Mouse (Mus musculus): ENCODE measurements around the gene Vmn2r2. TPM values are rescaled to one million over a fixed set of nuclear protein-coding genes. Genes with fewer than 3 reads are reported as not detected.

The Vmn2r2 gene
- 0.05 TPM in 1 of 2 replicates, not detected in the other for polyA plus RNA-seq (2016; fragmentation: Nextera tagmentation; extraction: Ambion mirVana)

DNA sequence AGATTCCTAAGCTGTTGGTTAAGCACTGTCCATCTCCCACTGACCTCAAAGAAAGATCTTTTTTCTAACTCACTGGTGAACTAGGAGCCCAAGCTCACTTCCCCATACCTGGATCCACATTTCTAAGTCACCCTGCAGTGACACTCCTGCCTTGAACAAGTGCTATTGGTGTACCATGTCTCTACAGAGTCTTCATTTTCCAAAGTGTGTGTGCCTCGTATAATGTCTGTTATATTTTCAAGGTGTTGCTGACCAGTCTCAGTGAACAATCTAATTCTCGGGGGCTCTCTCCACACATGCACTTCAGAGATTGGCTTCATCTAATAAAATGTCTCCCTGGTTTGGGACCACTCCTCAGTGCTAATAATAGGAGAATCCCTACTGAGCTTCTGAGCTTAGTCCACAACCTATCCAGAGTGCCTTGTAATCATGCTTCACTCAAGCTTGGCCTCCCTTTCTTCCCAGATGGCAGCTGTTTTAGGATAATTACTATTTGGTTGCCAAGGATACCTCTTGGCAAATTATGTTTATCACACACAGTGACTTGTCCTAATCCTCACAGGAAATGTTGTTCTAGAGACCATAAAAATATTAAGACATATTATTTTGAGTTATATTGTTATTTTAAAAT is at the start of gene Vmn2r2:
TSS of gene Vmn2r2 (minus strand) at position 51 of the 631 bp plus-strand sequence.
- H3K27ac ChIP-seq: no peak within 1 kb of the TSS
- H3K4me3 ChIP-seq: no peak within 1 kb of the TSS
- H3K4me1 ChIP-seq: no peaks in the 10 kb centered on the region
- WGBS: 79% methylated on average over 2 of the region's 2 CpGs
- no peak within 1 kb of the TSS for H3K9ac ChIP-seq
- H3K4me2 ChIP-seq (replicated peaks): no peak within 1 kb of the TSS
- no peaks in the 10 kb centered on the region for H3K36me3 ChIP-seq
- H3K27me3 ChIP-seq: no peaks in the 10 kb centered on the region
- no peak for ATAC-seq (ENCODE audit: insufficient number of reproducible peaks, insufficient read depth, low FRiP score, low TSS enrichment)
- H3K9me3 ChIP-seq: no peaks in the 10 kb centered on the region

DNA sequence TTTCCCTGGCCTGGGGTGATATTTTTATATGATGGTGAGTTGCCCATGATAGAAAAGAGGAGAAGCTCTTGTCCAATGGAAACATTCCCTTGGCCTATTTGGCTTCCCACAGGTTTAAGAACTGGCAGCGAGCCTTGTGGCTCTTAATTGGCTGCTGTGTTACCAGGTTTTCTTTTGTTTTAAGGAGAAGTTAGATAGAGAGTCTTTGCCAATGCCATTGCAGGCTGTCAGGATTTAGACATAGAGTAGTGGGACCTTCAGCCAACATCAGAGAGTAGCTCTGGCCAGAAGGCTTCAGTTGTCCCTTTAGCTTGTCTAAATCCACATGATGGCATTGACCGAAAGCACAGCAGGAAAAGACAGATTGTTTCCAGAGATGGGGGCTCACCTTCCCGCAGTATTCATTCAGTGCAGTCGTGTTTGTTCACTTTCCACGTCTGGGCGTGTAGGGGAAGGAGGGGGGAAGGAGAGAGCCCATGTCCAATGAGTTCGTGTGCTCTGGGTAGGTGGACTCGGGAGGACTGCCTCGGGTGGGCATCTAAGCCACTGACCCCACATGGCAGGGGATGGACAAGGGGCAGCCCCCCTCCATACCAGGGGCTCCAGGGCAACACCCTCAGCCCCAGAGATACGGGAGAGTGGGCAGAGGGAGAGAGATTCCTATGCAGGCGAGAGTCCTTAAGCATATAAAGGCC is 28.2 kb downstream of the Vmn2r2 start:
- Histone ChIP-seq H3K27me3 (no peaks in the 10 kb centered on the region), H3K4me2 (replicated peaks) (no peak overlapping the region), H3K4me1 (no peaks in the 10 kb centered on the region), H3K9me3 (no peaks in the 10 kb centered on the region), H3K9ac (no peak overlapping the region), H3K27ac (no peak overlapping the region), H3K36me3 (no peaks in the 10 kb centered on the region), H3K4me3 (no peak overlapping the region)
- no peak for ATAC-seq (ENCODE audit: insufficient number of reproducible peaks, insufficient read depth, low FRiP score, low TSS enrichment)
- WGBS: 79% methylated on average over 11 of the region's 11 CpGs

DNA sequence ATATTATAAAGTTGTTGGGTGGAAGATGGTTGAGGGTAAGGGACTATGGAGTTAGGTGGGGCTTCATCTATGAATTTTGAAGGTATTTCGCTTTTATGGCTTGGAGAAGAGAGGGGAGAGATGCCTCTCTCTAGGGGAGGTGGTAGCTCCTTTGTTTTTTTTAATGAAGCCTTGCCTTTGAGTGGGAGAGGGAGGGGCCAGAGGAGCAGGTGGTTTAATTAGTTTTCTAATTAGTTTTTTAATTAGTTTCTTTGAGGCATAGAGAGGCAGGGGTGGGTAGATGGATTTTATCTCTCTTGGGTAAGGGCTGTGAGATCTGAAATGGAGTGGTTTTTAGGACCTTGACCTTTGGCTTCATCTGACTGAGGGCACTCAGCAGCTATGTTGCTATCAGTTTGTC is 29.0 kb downstream of the Vmn2r2 start:
- no peaks in the 10 kb centered on the region for H3K9me3 ChIP-seq
- ATAC-seq (ENCODE audit: insufficient number of reproducible peaks, insufficient read depth, low FRiP score, low TSS enrichment): no peak
- 86% methylated on average over 1 of the region's 1 CpGs for WGBS

DNA sequence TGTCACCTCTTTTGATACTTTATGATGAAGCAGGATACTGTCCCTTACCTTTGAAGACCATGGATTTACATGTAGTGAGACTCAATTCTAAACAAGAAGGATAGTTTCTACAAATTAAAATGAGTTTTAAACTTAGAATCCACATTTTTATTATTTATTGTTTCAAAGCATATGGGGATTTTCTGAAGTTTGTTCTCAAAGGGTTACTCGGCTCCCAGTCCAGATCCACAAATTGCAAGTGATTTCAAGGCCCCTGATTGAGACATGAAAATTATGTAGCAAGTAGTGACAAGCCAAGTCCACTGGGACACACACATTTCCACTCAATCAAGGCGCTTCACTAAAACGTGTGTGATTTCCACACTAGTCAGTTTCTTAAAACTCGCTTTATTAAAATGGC is 60.5 kb downstream of the Vmn2r2 start, which contains the start of gene Vmn2r1:
TSS of gene Vmn2r1 (plus strand) at position 301 of the 400 bp plus-strand sequence.
- ATAC-seq (ENCODE audit: insufficient number of reproducible peaks, insufficient read depth, low FRiP score, low TSS enrichment): no peak
- no peak within 1 kb of the TSS for H3K9ac ChIP-seq
- H3K27ac ChIP-seq: no peak within 1 kb of the TSS
- H3K4me3 ChIP-seq: no peak within 1 kb of the TSS
- no peaks in the 10 kb centered on the region for H3K9me3 ChIP-seq
- H3K4me1 ChIP-seq: no peaks in the 10 kb centered on the region
- no peaks in the 10 kb centered on the region for H3K36me3 ChIP-seq
- H3K27me3 ChIP-seq: no peaks in the 10 kb centered on the region
- WGBS: 70% methylated on average over 4 of the region's 4 CpGs
- H3K4me2 ChIP-seq (replicated peaks): no peak within 1 kb of the TSS

More for the DNA sequence above, 29.0 kb downstream of the Vmn2r2 start:
- H3K4me3 ChIP-seq: no peak overlapping the region
- no peaks in the 10 kb centered on the region for H3K36me3 ChIP-seq
- H3K4me1 ChIP-seq: no peaks in the 10 kb centered on the region
- H3K27ac ChIP-seq: no peak overlapping the region
- H3K9ac ChIP-seq: no peak overlapping the region
- no peaks in the 10 kb centered on the region for H3K27me3 ChIP-seq
- no peak overlapping the region for H3K4me2 ChIP-seq (replicated peaks)

Other genes starting within 250 kb of the Vmn2r2 start
- 5.7 and 8.4 TPM in 2 replicates for gene Plch1, start 242.5 kb downstream of the Vmn2r2 start, polyA plus RNA-seq (2016; fragmentation: Nextera tagmentation; extraction: Ambion mirVana)
- 5.4 and 7.1 TPM in 2 replicates for gene E130311K13Rik, start 212.5 kb downstream of the Vmn2r2 start, polyA plus RNA-seq (2016; fragmentation: Nextera tagmentation; extraction: Ambion mirVana)
- 16.5 and 17.3 TPM in 2 replicates for gene Slc33a1, start 177.2 kb downstream of the Vmn2r2 start, polyA plus RNA-seq (2016; fragmentation: Nextera tagmentation; extraction: Ambion mirVana)
- gene Gmps, start 165.8 kb downstream of the Vmn2r2 start, polyA plus RNA-seq (2016; fragmentation: Nextera tagmentation; extraction: Ambion mirVana): 56.2 and 57.5 TPM in 2 replicates
- 0.05 and 0.08 TPM in 2 replicates for gene Vmn2r1, start 60.4 kb downstream of the Vmn2r2 start, polyA plus RNA-seq (2016; fragmentation: Nextera tagmentation; extraction: Ambion mirVana)
- gene Vmn2r3, start 147.8 kb upstream of the Vmn2r2 start, polyA plus RNA-seq (2016; fragmentation: Nextera tagmentation; extraction: Ambion mirVana): not detected in 2 replicates